Mouse (Mus musculus): ENCODE data around the gene Exosc5.

DNA sequence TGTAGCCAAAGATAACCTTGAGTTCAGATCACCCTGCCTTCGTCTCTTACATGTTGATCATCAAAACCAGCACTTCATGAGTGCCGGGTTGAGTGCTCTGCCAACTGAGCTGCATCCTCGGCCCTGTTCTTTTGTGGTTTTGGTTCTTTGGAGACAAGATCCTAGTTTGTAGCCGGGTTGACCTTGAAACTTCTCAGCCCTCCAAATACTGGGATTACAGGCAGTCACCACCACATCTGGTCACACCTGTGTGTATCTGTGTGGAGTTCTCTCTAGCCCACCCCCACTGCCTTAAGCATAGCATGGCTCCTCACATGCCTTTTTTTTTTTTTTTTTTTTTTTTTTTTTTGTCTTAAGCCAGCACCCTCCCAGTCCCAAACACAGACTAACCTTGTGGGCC, 11.1 kb downstream of the Exosc5 start:
- TF ChIP-seq GATA2 (IDR thresholded peaks at IDR 0.05; ENCODE audit: borderline replicate concordance, low read depth, low read length) (no peak), TAL1 (conservative IDR thresholded peaks at IDR 0.05; ENCODE audit: low read depth, low read length) (no peak), CTCF (IDR thresholded peaks at IDR 0.05; ENCODE audit: low read depth, low read length) (no peak)

All from G1E (cell line).